Mouse (Mus musculus): ENCODE measurements around the gene Tubb2b. TPM values are rescaled to one million over a fixed set of nuclear protein-coding genes. Genes with fewer than 3 reads are reported as not detected.
A peak's percentile ranks its signal among the peaks of the same experiment; 100 is the strongest.

The Tubb2b gene
- polyA plus RNA-seq, 1 experiment from 2014 or later = 15.4 TPM

DNA sequence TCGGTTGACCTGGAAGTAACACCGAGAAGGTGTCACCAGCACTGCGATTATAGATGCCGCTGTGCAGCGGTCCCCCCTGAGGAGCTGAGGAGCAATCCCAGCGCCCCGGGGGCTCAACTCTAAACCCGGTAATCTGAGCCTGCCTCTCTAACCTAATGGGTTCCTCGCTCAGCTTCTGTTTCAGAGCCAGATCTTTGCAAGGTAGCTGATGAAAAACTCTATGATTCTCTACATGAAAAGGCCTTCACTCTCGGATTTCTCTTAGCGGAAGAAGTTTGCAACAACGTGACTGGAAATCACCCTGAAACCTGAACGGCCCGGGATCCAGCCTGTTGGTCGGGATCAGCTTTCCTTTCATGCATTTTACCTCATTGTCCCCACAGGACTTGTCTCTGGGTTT lies 2.0 kb upstream of the Tubb2b start:
- WGBS = 24% methylated on average over 15 of the region's 15 CpGs
- Histone ChIP-seq H3K36me3 (ENCODE audit: control insufficient read depth, insufficient read depth) (no peaks in the 10 kb centered on the region), H3K27ac (ENCODE audit: low read depth, low read length) (no peak overlapping the region), H3K4me2 (replicated peaks; ENCODE audit: low read depth) (peak overlapping the region; percentile 92), H3K9ac (ENCODE audit: low read depth, low read length) (no peak overlapping the region), H3K4me1 (replicated peaks; ENCODE audit: control insufficient read depth, insufficient read depth, low read length) (no peaks in the 10 kb centered on the region), H3K9me3 (ENCODE audit: control insufficient read depth) (no peaks in the 10 kb centered on the region), H3K4me3 (ENCODE audit: low read depth, low read length) (no peak overlapping the region), H3K27me3 (replicated peaks; ENCODE audit: control insufficient read depth, insufficient read depth, low read length) (peaks cover 21% of the 10 kb centered on the region)
- no peak for ATAC-seq
- no peak for TF ChIP-seq CTCF (IDR thresholded peaks at IDR 0.05; ENCODE audit: low read depth)

DNA sequence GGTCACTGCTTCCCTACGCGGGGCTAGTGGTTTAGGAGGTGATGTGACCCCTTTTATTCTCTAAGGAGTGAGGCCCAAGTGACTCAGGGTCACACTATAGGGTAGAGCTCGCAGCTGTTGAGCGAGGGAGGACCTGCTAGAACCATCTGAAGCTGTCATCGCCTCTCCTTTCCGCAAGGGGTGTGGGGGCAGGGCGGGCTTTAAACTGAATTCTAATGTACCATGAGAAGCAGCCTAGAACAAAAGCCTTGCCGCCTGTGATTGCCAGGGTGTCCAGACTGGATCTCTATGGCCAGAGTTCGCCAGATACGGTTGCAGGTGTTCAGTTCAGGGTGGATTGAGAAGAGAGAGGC lies 1.4 kb upstream of the Tubb2b start:
- H3K9me3 ChIP-seq (ENCODE audit: control insufficient read depth) = no peaks in the 10 kb centered on the region
- H3K27me3 ChIP-seq (replicated peaks; ENCODE audit: control insufficient read depth, insufficient read depth, low read length) = peaks cover 21% of the 10 kb centered on the region
- H3K36me3 ChIP-seq (ENCODE audit: control insufficient read depth, insufficient read depth) = no peaks in the 10 kb centered on the region
- peak overlapping the region; percentile 19; the same call in 1 of the 2 replicates for H3K4me3 ChIP-seq (ENCODE audit: low read depth, low read length)
- H3K4me2 ChIP-seq (replicated peaks; ENCODE audit: low read depth) = peak overlapping the region; percentile 92
- TF ChIP-seq CTCF (IDR thresholded peaks at IDR 0.05; ENCODE audit: low read depth) = peak; percentile 40
- H3K27ac ChIP-seq (ENCODE audit: low read depth, low read length) = no peak overlapping the region
- H3K4me1 ChIP-seq (replicated peaks; ENCODE audit: control insufficient read depth, insufficient read depth, low read length) = no peaks in the 10 kb centered on the region
- ATAC-seq = peak; percentile 31
- 14% methylated on average over 10 of the region's 10 CpGs for WGBS
- no peak overlapping the region for H3K9ac ChIP-seq (ENCODE audit: low read depth, low read length)

DNA sequence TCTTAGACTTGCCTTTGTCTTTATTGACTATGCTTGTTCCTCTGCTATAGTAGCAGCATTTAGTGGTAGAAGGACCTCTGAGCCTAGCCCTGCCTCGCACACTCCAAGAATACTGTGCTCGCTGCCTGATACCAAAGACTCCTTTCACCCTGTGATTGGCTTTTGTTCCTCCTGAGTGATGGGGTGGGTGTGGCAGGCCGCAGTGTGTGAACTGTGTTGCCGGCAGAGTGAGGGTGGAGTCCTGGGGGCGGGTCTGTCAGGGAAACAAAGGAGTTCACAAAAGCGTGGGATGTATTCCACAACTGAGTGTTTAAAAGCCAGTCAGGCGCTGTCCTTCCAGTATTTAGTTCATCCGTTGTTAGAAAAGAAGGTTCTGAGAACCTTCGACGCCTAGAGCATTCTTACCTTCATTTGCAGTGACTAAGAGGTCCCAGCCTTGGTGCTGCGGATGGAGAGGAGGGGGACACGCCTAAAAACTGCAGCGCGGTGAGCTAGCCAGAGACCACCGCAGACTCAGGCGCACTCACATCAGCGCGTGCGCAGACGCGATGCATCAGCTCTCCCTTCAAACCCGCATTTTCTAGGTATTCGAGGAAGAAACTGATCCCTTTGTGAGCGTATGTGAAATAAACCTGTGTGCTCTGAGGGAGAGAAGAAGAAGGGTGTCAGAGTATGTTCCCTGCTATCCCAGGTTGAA lies 893 bp upstream of the Tubb2b start:
- 3% methylated on average over 24 of the region's 24 CpGs for WGBS
- H3K4me2 ChIP-seq (replicated peaks; ENCODE audit: low read depth) = peak overlapping the region; percentile 92
- peak; percentile 25; the same call in 1 of the 2 replicates for ATAC-seq
- peaks cover 21% of the 10 kb centered on the region for H3K27me3 ChIP-seq (replicated peaks; ENCODE audit: control insufficient read depth, insufficient read depth, low read length)
- H3K4me3 ChIP-seq (ENCODE audit: low read depth, low read length) = peak overlapping the region; percentile 57
- H3K27ac ChIP-seq (ENCODE audit: low read depth, low read length) = no peak overlapping the region
- no peaks in the 10 kb centered on the region for H3K9me3 ChIP-seq (ENCODE audit: control insufficient read depth)
- no peak for TF ChIP-seq CTCF (IDR thresholded peaks at IDR 0.05; ENCODE audit: low read depth)
- H3K4me1 ChIP-seq (replicated peaks; ENCODE audit: control insufficient read depth, insufficient read depth, low read length) = no peaks in the 10 kb centered on the region
- no peak overlapping the region for H3K9ac ChIP-seq (ENCODE audit: low read depth, low read length)
- no peaks in the 10 kb centered on the region for H3K36me3 ChIP-seq (ENCODE audit: control insufficient read depth, insufficient read depth)

DNA sequence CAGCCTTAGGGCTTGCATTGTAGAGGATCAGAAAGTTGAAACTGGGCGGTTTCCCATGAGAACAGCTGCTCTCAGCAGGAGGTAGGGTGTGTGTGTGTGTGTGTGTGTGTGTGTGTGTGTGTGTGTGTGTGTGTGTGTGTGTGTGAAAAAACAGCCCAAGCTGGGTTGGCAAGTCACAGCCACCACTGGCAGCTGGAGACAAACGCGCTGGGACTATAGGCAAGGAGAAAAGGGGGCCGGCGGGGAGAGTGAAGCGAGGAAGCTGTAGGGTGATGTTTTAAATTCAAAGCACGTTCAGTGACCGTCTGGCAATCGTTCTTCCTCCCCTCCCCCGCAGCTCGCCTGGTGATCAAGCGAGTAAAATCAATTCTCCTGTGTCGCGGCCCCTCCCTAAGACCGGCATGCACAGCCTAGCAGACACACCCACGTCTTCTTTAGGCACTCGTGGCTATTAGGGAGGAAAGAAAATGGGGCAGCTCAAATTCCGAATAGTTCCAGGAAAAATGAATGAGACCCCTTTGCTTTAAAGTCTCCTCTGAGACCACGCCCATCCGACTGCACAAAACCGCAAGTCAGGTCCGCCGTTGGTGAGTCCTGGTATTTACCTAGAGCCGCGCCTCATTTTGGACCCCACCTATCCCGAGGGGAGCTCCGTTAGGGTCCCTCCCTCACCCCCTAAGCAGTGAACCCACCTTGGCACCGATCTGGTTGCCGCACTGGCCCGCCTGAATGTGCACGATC lies 611 bp downstream of the Tubb2b start:
- no peaks in the 10 kb centered on the region for H3K36me3 ChIP-seq (ENCODE audit: control insufficient read depth, insufficient read depth)
- peaks cover 21% of the 10 kb centered on the region for H3K27me3 ChIP-seq (replicated peaks; ENCODE audit: control insufficient read depth, insufficient read depth, low read length)
- ATAC-seq = peak; percentile 28
- no peak for TF ChIP-seq CTCF (IDR thresholded peaks at IDR 0.05; ENCODE audit: low read depth)
- under 1% methylated on average over 31 of the region's 31 CpGs for WGBS
- no peaks in the 10 kb centered on the region for H3K9me3 ChIP-seq (ENCODE audit: control insufficient read depth)
- peak overlapping the region; percentile 57 for H3K4me3 ChIP-seq (ENCODE audit: low read depth, low read length)
- H3K27ac ChIP-seq (ENCODE audit: low read depth, low read length) = peak overlapping the region; percentile 15; the same call in 1 of the 2 replicates
- H3K4me1 ChIP-seq (replicated peaks; ENCODE audit: control insufficient read depth, insufficient read depth, low read length) = no peaks in the 10 kb centered on the region
- H3K9ac ChIP-seq (ENCODE audit: low read depth, low read length) = peak overlapping the region; percentile 47
- peak overlapping the region; percentile 92 for H3K4me2 ChIP-seq (replicated peaks; ENCODE audit: low read depth)

DNA sequence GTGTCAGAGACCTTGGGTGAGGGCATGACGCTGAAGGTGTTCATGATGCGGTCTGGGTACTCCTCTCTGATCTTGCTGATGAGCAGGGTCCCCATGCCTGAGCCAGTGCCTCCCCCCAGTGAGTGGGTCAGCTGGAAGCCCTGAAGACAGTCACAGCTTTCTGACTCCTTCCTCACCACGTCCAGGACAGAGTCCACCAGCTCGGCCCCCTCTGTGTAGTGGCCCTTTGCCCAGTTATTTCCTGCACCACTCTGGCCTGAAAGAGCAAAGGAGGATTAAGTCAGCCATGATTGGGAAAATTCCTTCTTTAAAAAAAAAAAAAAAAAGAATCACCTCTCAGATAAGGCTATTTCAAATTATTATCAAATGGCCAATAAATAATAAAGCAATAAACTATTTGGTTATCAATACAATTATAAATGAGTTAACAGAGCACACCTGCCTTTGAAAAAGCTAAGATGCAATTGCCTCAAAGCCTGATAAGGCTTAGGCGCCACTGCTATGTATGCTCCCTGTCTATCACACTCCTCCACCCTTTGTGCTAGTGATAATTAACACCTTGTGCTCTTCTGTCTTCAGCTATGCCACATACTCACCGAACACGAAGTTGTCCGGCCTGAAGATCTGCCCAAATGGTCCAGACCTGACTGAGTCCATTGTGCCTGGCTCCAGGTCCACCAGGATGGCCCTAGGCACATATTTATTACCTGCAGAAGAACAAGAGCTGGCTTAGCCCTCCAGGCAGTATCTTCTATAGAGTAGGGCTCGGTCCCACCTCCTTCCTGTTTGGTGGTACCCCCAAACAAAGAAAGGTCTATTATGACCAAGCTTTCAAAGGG lies 1.8 kb downstream of the Tubb2b start:
- Histone ChIP-seq H3K9ac (ENCODE audit: low read depth, low read length) (no peak overlapping the region), H3K27ac (ENCODE audit: low read depth, low read length) (no peak overlapping the region), H3K4me1 (replicated peaks; ENCODE audit: control insufficient read depth, insufficient read depth, low read length) (no peaks in the 10 kb centered on the region), H3K9me3 (ENCODE audit: control insufficient read depth) (no peaks in the 10 kb centered on the region), H3K27me3 (replicated peaks; ENCODE audit: control insufficient read depth, insufficient read depth, low read length) (peaks cover 15% of the 10 kb centered on the region), H3K4me3 (ENCODE audit: low read depth, low read length) (no peak overlapping the region), H3K36me3 (ENCODE audit: control insufficient read depth, insufficient read depth) (no peaks in the 10 kb centered on the region), H3K4me2 (replicated peaks; ENCODE audit: low read depth) (peak overlapping the region; percentile 92)
- 54% methylated on average over 9 of the region's 9 CpGs for WGBS
- TF ChIP-seq CTCF (IDR thresholded peaks at IDR 0.05; ENCODE audit: low read depth) = no peak
- no peak for ATAC-seq

DNA sequence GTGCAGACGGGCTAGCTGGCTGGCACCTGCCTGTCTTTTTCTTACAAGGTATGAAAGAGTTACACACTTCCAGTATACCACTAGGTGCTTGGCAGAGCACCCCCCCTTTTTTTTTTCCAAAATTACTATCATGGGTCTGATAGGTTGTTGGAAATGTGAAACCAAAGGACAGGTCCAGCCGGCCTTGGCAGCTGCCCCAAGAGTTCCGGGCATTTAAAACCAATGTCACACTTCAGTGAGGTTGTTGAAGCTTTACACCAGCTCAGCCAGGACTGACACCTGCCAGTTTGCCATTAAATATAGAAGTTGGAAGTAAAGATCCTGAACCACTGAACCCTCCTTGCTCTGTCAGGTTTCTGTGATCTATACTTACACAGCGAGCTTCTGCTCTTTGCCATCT lies 4.6 kb downstream of the Tubb2b start:
- no peaks in the 10 kb centered on the region for H3K36me3 ChIP-seq (ENCODE audit: control insufficient read depth, insufficient read depth)
- WGBS = 87% methylated on average over 4 of the region's 4 CpGs
- no peaks in the 10 kb centered on the region for H3K9me3 ChIP-seq (ENCODE audit: control insufficient read depth)
- no peak for TF ChIP-seq CTCF (IDR thresholded peaks at IDR 0.05; ENCODE audit: low read depth)
- H3K9ac ChIP-seq (ENCODE audit: low read depth, low read length) = no peak overlapping the region
- H3K27ac ChIP-seq (ENCODE audit: low read depth, low read length) = no peak overlapping the region
- 0 out of 2 replicates have a peak, but pooled peaks cover 8% of the 10 kb centered on the region for H3K4me1 ChIP-seq (replicated peaks; ENCODE audit: control insufficient read depth, insufficient read depth, low read length)
- no peaks in the 10 kb centered on the region for H3K27me3 ChIP-seq (replicated peaks; ENCODE audit: control insufficient read depth, insufficient read depth, low read length)
- no peak overlapping the region for H3K4me3 ChIP-seq (ENCODE audit: low read depth, low read length)
- H3K4me2 ChIP-seq (replicated peaks; ENCODE audit: low read depth) = no peak overlapping the region
- no peak for ATAC-seq
